Mouse (Mus musculus) ES-E14 (cell line): Measurements from ENCODE around the gene Mrpl57.

Experiments
- HCFC1 ChIP-seq: IDR thresholded peaks from 2 replicates; pipeline ENCODE4 v1.6.1; 2012; ENCODE audit warnings: low read length, inconsistent platforms, borderline replicate concordance; ENCODE audit not compliant: insufficient read depth
- MAFK ChIP-seq: IDR thresholded peaks from 2 replicates; pipeline ENCODE4 v1.6.1; 2014; ENCODE audit warnings: mild to moderate bottlenecking, low read depth, low read length, inconsistent platforms; ENCODE audit not compliant: insufficient read depth
- ZC3H11A ChIP-seq: IDR thresholded peaks from 2 replicates; pipeline ENCODE4 v1.6.1; 2012; ENCODE audit warnings: low read depth, mild to moderate bottlenecking, inconsistent platforms, low read length, borderline replicate concordance

- TF ChIP-seq HCFC1 (no peak), MAFK (peak; percentile 83), ZC3H11A (no peak)
These were observed 36.7 kb upstream of the Mrpl57 start for GRCm38 (mm10) chr14:57789311-57789710.
